Mouse (Mus musculus): ENCODE measurements around the gene Gm10277. TPM values are rescaled to one million over a fixed set of nuclear protein-coding genes. Genes with fewer than 3 reads are reported as not detected.

The Gm10277 gene
- polyA plus RNA-seq, 1 experiment = not detected

- Histone ChIP-seq H3K4me1 (ENCODE audit: control insufficient read depth, insufficient read depth, insufficient read length, low read length) (0 out of 2 replicates have a peak, but pooled peaks cover 2% of the 10 kb centered on the region), H3K36me3 (ENCODE audit: control insufficient read depth, insufficient read depth, low read length) (peaks cover 13% of the 10 kb centered on the region), H3K4me3 (ENCODE audit: low read depth, low read length) (no peak overlapping the region), H3K27ac (ENCODE audit: insufficient read depth, low read depth, low read length) (no peak overlapping the region), H3K27me3 (ENCODE audit: control insufficient read depth, insufficient read depth, low read length) (no peaks in the 10 kb centered on the region)
- WGBS = 21% methylated on average over 2 of the region's 2 CpGs
- no peak for TF ChIP-seq CTCF (IDR thresholded peaks at IDR 0.05; ENCODE audit: extremely low read depth, insufficient read length, insufficient replicate concordance, low read depth, low read length)
- no peak for TF ChIP-seq POLR2A (IDR thresholded peaks at IDR 0.05; ENCODE audit: low read depth, low read length)
These were observed 26.4 kb upstream of the Gm10277 start for GRCm38 (mm10) chr11:77813969-77814368.

- Histone ChIP-seq H3K4me3 (ENCODE audit: low read depth, low read length) (no peak overlapping the region), H3K36me3 (ENCODE audit: control insufficient read depth, insufficient read depth, low read length) (peaks cover 2% of the 10 kb centered on the region; the same call in 1 of the 2 replicates), H3K27me3 (ENCODE audit: control insufficient read depth, insufficient read depth, low read length) (no peaks in the 10 kb centered on the region), H3K4me1 (ENCODE audit: control insufficient read depth, insufficient read depth, insufficient read length, low read length) (peaks cover 2% of the 10 kb centered on the region; the same call in 1 of the 2 replicates), H3K27ac (ENCODE audit: insufficient read depth, low read depth, low read length) (no peak overlapping the region)
- WGBS = 83% methylated on average over 6 of the region's 6 CpGs
- TF ChIP-seq POLR2A (IDR thresholded peaks at IDR 0.05; ENCODE audit: low read depth, low read length) = no peak
- TF ChIP-seq CTCF (IDR thresholded peaks at IDR 0.05; ENCODE audit: extremely low read depth, insufficient read length, insufficient replicate concordance, low read depth, low read length) = no peak
These were observed 22.5 kb upstream of the Gm10277 start for GRCm38 (mm10) chr11:77810018-77810417.

DNA sequence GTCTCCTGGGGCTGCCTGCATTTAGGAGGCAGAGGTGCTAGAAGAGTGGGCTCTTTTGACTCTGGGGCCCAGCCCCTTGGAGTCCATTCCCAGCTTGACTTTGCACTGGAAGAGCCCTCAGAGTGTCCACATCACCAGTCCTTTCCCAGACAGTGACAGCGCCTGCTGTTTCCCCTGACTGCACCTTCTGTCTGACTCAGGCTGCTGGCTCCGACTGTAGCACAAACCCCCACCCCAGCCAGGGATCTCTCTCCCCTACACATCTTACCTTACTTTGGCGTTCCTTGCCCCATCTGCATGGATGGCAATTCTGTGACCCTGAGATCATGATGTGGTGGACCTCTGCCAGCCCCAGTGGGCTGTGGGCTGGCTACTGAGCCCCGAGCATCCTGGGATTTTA lies 21.7 kb upstream of the Gm10277 start:
- Histone ChIP-seq H3K4me3 (ENCODE audit: low read depth, low read length) (no peak overlapping the region), H3K27ac (ENCODE audit: insufficient read depth, low read depth, low read length) (no peak overlapping the region), H3K27me3 (ENCODE audit: control insufficient read depth, insufficient read depth, low read length) (no peaks in the 10 kb centered on the region), H3K36me3 (ENCODE audit: control insufficient read depth, insufficient read depth, low read length) (peaks cover 2% of the 10 kb centered on the region; the same call in 1 of the 2 replicates), H3K4me1 (ENCODE audit: control insufficient read depth, insufficient read depth, insufficient read length, low read length) (peaks cover 2% of the 10 kb centered on the region; the same call in 1 of the 2 replicates)
- TF ChIP-seq CTCF (IDR thresholded peaks at IDR 0.05; ENCODE audit: extremely low read depth, insufficient read length, insufficient replicate concordance, low read depth, low read length) = no peak
- no peak for TF ChIP-seq POLR2A (IDR thresholded peaks at IDR 0.05; ENCODE audit: low read depth, low read length)
- WGBS = 90% methylated on average over 4 of the region's 4 CpGs

DNA sequence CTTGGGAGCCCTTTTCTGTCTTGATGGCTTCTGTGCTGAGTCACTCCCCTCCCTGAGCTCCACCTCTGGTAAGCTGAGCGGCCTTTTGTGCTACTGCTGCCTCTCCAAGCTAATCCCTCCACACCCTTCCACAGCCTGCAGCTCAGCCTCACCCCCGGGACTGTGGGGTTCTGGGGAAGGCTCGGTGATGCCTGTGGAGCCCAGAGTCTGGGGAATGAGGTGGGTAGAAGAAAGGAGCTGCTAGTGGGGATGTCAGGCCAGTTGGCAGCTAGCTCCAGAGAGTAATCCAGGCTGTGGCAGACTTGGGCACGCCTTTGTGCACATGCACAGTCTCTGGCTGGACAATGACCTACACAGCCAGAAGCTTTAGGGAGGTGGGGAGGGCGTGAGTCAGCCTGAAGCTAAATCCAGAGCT lies 20.5 kb upstream of the Gm10277 start:
- no peak overlapping the region for H3K4me3 ChIP-seq (ENCODE audit: low read depth, low read length)
- peaks cover 2% of the 10 kb centered on the region; the same call in 1 of the 2 replicates for H3K36me3 ChIP-seq (ENCODE audit: control insufficient read depth, insufficient read depth, low read length)
- no peaks in the 10 kb centered on the region; the same call in 1 of the 2 replicates for H3K4me1 ChIP-seq (ENCODE audit: control insufficient read depth, insufficient read depth, insufficient read length, low read length)
- H3K27ac ChIP-seq (ENCODE audit: insufficient read depth, low read depth, low read length) = no peak overlapping the region
- 67% methylated on average over 5 of the region's 5 CpGs for WGBS
- no peak for TF ChIP-seq CTCF (IDR thresholded peaks at IDR 0.05; ENCODE audit: extremely low read depth, insufficient read length, insufficient replicate concordance, low read depth, low read length)
- TF ChIP-seq POLR2A (IDR thresholded peaks at IDR 0.05; ENCODE audit: low read depth, low read length) = no peak
- H3K27me3 ChIP-seq (ENCODE audit: control insufficient read depth, insufficient read depth, low read length) = no peaks in the 10 kb centered on the region

GRCm38 (mm10) chr11:77806855-77807254 lies 19.3 kb upstream of the Gm10277 start:
- WGBS = 84% methylated on average over 6 of the region's 6 CpGs
- Histone ChIP-seq H3K27ac (ENCODE audit: insufficient read depth, low read depth, low read length) (no peak overlapping the region), H3K36me3 (ENCODE audit: control insufficient read depth, insufficient read depth, low read length) (peaks cover 2% of the 10 kb centered on the region; the same call in 1 of the 2 replicates), H3K4me1 (ENCODE audit: control insufficient read depth, insufficient read depth, insufficient read length, low read length) (peaks cover 2% of the 10 kb centered on the region; the same call in 1 of the 2 replicates), H3K27me3 (ENCODE audit: control insufficient read depth, insufficient read depth, low read length) (no peaks in the 10 kb centered on the region), H3K4me3 (ENCODE audit: low read depth, low read length) (no peak overlapping the region)
- TF ChIP-seq POLR2A (IDR thresholded peaks at IDR 0.05; ENCODE audit: low read depth, low read length) (no peak), CTCF (IDR thresholded peaks at IDR 0.05; ENCODE audit: extremely low read depth, insufficient read length, insufficient replicate concordance, low read depth, low read length) (no peak)

- Histone ChIP-seq H3K4me3 (ENCODE audit: low read depth, low read length) (no peak overlapping the region), H3K27ac (ENCODE audit: insufficient read depth, low read depth, low read length) (no peak overlapping the region), H3K4me1 (ENCODE audit: control insufficient read depth, insufficient read depth, insufficient read length, low read length) (peaks cover 2% of the 10 kb centered on the region; the same call in 1 of the 2 replicates), H3K27me3 (ENCODE audit: control insufficient read depth, insufficient read depth, low read length) (no peaks in the 10 kb centered on the region), H3K36me3 (ENCODE audit: control insufficient read depth, insufficient read depth, low read length) (0 out of 2 replicates have a peak, but pooled peaks cover 2% of the 10 kb centered on the region)
- whole genome bisulfite sequencing = 41% methylated on average over 2 of the region's 2 CpGs
- TF ChIP-seq CTCF (IDR thresholded peaks at IDR 0.05; ENCODE audit: extremely low read depth, insufficient read length, insufficient replicate concordance, low read depth, low read length) (no peak), POLR2A (IDR thresholded peaks at IDR 0.05; ENCODE audit: low read depth, low read length) (no peak)
These were observed 18.7 kb upstream of the Gm10277 start for GRCm38 (mm10) chr11:77806218-77806617.

DNA sequence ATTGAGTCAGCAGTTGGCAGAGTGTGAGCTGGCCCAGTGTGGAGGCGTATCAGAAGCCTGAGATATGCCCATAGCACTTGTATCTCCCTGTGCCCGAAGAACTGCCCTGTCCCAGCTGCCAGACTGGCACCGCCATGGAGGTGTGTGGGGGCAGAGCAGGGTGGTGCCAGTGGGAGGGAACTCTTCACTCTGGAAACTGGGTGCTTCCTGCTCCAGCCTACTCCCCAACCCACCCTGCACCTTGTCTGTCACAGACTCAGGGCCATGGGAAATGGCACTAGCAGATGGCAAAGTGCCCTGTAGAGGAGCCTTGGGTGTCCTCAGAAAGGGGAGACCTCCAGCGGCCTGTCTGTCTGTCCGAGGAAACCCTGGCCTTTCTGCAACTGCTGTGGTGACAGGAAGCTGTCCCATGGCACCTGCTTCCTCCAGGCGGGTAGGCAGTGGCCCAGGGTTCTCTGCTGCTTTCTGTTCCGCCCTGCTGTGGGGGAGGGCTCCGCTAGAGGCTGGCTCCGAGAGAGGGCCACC lies 14.9 kb upstream of the Gm10277 start:
- no peak for TF ChIP-seq CTCF (IDR thresholded peaks at IDR 0.05; ENCODE audit: extremely low read depth, insufficient read length, insufficient replicate concordance, low read depth, low read length)
- no peak for TF ChIP-seq POLR2A (IDR thresholded peaks at IDR 0.05; ENCODE audit: low read depth, low read length)
- Histone ChIP-seq H3K4me3 (ENCODE audit: low read depth, low read length) (peak overlapping the region; percentile 25), H3K27me3 (ENCODE audit: control insufficient read depth, insufficient read depth, low read length) (no peaks in the 10 kb centered on the region), H3K36me3 (ENCODE audit: control insufficient read depth, insufficient read depth, low read length) (0 out of 2 replicates have a peak, but pooled peaks cover 2% of the 10 kb centered on the region), H3K27ac (ENCODE audit: insufficient read depth, low read depth, low read length) (peak overlapping the region; percentile 25; the same call in 1 of the 2 replicates), H3K4me1 (ENCODE audit: control insufficient read depth, insufficient read depth, insufficient read length, low read length) (peaks cover 8% of the 10 kb centered on the region)
- WGBS = 56% methylated on average over 9 of the region's 9 CpGs
